Mouse (Mus musculus) duodenum, adult 2 months (tissue): ENCODE results near the gene Gm13089. TPM values are rescaled to one million over a fixed set of nuclear protein-coding genes. Genes with fewer than 3 reads are reported as not detected.

Experiments
- polyA plus RNA-seq: library from polyadenylated mRNA; depleted of rRNA; stranded (reverse); fragments of >200 nt; gene quantifications from 2 replicates; pipeline ENCODE4 v1.2.3, GENCODE M21; 2012; ENCODE audit warnings: low replicate concordance; rRNA removed

Gene Gm13089
- not detected in 2 replicates for polyA plus RNA-seq

GRCm38 (mm10) chr4:143702611-143703010, at the start of gene Gm13089:
Gm13089 (minus strand) TSS chr4:143702711.

GRCm38 (mm10) chr4:143719155-143719554, 16.6 kb upstream of the Gm13089 start, which contains the start of gene Gm13078:
Gm13078 (plus strand) TSS chr4:143719455.

GRCm38 (mm10) chr4:143657146-143657545, 45.4 kb downstream of the Gm13089 start, which contains the start of gene Gm13088:
Gm13088 (minus strand) TSS chr4:143657246.

Other genes starting within 250 kb of the Gm13089 start
- gene Gm13043, start 191.4 kb downstream of the Gm13089 start, polyA plus RNA-seq = not detected in 2 replicates
- gene Gm13040, start 166.8 kb downstream of the Gm13089 start, polyA plus RNA-seq = not detected in 2 replicates
- not detected in 2 replicates for gene BC080695, start 151.0 kb downstream of the Gm13089 start, polyA plus RNA-seq
- gene Gm13057, start 151.0 kb downstream of the Gm13089 start, polyA plus RNA-seq = not detected in 2 replicates
- not detected in 2 replicates for gene Gm13083, start 87.7 kb downstream of the Gm13089 start, polyA plus RNA-seq
- gene Gm13088, start 45.5 kb downstream of the Gm13089 start, polyA plus RNA-seq = not detected in 2 replicates
- gene Gm13078, start 16.7 kb upstream of the Gm13089 start, polyA plus RNA-seq = not detected in 2 replicates
- gene Gm13023, start 86.6 kb upstream of the Gm13089 start, polyA plus RNA-seq = not detected in 2 replicates
- gene Gm13084, start 113.4 kb upstream of the Gm13089 start, polyA plus RNA-seq = not detected in 2 replicates
- not detected in 2 replicates for gene Gm13103, start 143.8 kb upstream of the Gm13089 start, polyA plus RNA-seq
- not detected in 2 replicates for gene Pramef6, start 197.7 kb upstream of the Gm13089 start, polyA plus RNA-seq
- gene Pramef25, start 248.3 kb upstream of the Gm13089 start, polyA plus RNA-seq = not detected in 2 replicates